Mouse (Mus musculus) megakaryocyte, embryonic 14.5 days (primary cell): Measurements from ENCODE around the gene Agpat3. TPM values are rescaled to one million over a fixed set of nuclear protein-coding genes. Genes with fewer than 3 reads are reported as not detected.

Source experiments
- H3K27me3 ChIP-seq: replicated peaks from 2 replicates; pipeline ENCODE3; 2012; ENCODE audit warnings: inconsistent platforms
- H3K36me3 ChIP-seq: replicated peaks from 2 replicates; pipeline ENCODE3; 2012; ENCODE audit warnings: low read length, inconsistent platforms, mixed read lengths
- H3K4me1 ChIP-seq: 2 replicates; pipeline ENCODE4 v1.6.1; 2012; ENCODE audit warnings: inconsistent platforms
- H3K4me3 ChIP-seq: replicated peaks from 2 replicates; pipeline ENCODE3; 2012; ENCODE audit warnings: moderate library complexity, mild to moderate bottlenecking, inconsistent platforms
- H3K9me3 ChIP-seq: 2 replicates; pipeline ENCODE4 v1.6.1; 2012; ENCODE audit warnings: inconsistent platforms
- FLI1 ChIP-seq: IDR thresholded peaks from 2 replicates; pipeline ENCODE4 v1.6.1; 2012; ENCODE audit warnings: low read length, inconsistent platforms, mixed read lengths
- GATA1 ChIP-seq: IDR thresholded peaks from 3 replicates; pipeline ENCODE4 v1.6.1; 2012; ENCODE audit warnings: mixed read lengths, low read length, inconsistent platforms, borderline replicate concordance
- polyA plus RNA-seq: library from polyadenylated mRNA; stranded (reverse); fragments of >175 nt; gene quantifications from 2 replicates; pipeline ENCODE4 v1.2.3, GENCODE M21; 2012; ENCODE audit warnings: low replicate concordance; ENCODE audit not compliant: insufficient read depth

Agpat3 gene
- polyA plus RNA-seq, 1 experiment = 205 TPM

DNA sequence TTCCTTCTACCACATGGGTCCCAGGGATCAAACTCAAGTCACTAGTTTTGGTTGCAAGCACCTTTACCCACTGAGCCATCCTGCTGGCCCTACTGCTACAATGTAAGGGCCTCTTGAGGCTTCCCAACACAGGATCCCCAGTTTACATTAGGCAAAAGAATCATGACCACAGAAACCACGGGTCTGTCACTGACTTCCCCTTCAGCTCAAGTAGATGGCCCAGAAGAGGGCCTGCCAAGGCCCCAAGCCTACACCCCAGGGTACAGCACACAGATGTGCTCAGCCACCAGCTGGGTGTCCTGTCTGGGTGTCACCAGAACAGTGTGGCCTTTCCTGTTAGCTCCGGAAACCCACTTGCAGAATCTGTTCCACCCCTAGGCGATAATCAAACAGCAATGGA lies 87.6 kb downstream of the Agpat3 start:
- Histone ChIP-seq H3K4me3 (peak overlapping the region; percentile 38), H3K9me3 (peaks cover 19% of the 10 kb centered on the region), H3K4me1 (peaks cover 69% of the 10 kb centered on the region), H3K27me3 (peaks cover 16% of the 10 kb centered on the region), H3K36me3 (peaks cover 42% of the 10 kb centered on the region)
- no peak; the same call in 2 of the 3 replicates for TF ChIP-seq GATA1
- 0 out of 2 replicates have a peak, but pooled peaks have one; percentile 28 for TF ChIP-seq FLI1

DNA sequence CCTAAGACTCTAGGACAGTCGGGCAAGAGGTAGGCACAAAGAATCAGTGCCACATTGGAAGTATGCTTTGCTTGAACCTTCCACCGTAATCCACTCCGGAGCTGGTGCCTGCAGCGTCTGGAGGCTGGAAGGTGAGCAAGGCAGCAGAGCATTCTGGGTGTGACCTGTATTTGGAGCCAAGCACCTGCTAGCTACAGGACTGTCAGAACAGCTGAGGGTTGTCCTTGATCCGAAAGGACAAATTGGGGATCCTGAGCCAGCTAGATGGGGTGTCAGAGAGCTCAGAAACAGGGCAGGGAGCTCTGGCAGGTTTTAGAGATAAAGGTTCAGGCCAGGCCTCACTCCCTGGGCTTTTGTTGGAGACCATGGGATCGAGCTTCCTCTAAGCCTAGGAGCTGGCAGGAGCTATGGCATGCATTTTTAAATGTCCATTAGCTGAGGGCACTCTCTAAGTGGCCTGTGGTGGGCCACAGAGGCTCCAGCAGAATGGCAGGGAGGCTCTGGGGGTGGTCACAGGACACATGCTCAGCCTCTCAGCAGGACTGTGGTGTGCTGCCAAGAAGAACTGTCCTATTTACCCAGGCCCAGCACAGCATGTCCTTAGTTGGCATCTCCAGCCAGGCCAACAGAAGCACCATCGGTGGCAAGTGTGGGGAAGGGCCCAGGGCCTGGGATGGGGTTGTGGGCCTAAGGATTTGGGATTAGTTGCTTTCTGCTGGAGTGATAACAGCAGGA lies 91.2 kb downstream of the Agpat3 start:
- TF ChIP-seq GATA1 = no peak
- TF ChIP-seq FLI1 = no peak
- Histone ChIP-seq H3K27me3 (peaks cover 28% of the 10 kb centered on the region), H3K36me3 (peaks cover 30% of the 10 kb centered on the region), H3K4me3 (no peak overlapping the region), H3K4me1 (peaks cover 65% of the 10 kb centered on the region), H3K9me3 (peaks cover 19% of the 10 kb centered on the region)

DNA sequence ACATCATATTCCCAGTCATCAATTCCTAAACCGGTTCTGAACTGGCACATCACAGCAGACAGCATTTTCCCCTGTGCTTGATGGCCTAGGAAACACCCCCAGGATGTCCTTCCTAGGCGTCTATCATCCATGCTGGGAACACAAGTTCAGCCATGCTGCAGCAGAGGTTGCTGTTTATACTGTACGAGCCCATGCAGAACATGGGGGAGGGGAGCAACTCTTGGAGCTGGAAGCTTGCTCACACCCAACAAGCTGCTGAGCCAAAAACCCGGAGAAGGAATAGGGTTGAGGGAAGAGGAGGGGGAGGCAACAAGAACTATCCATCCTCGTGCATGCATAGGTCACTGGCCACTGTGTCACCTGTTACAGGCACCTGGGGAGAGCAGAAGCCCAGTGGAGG lies 92.0 kb downstream of the Agpat3 start:
- peaks cover 30% of the 10 kb centered on the region for H3K36me3 ChIP-seq
- no peak overlapping the region for H3K4me3 ChIP-seq
- H3K4me1 ChIP-seq = peaks cover 65% of the 10 kb centered on the region
- TF ChIP-seq FLI1 (no peak), GATA1 (no peak)
- peaks cover 28% of the 10 kb centered on the region for H3K27me3 ChIP-seq
- H3K9me3 ChIP-seq = peaks cover 19% of the 10 kb centered on the region

DNA sequence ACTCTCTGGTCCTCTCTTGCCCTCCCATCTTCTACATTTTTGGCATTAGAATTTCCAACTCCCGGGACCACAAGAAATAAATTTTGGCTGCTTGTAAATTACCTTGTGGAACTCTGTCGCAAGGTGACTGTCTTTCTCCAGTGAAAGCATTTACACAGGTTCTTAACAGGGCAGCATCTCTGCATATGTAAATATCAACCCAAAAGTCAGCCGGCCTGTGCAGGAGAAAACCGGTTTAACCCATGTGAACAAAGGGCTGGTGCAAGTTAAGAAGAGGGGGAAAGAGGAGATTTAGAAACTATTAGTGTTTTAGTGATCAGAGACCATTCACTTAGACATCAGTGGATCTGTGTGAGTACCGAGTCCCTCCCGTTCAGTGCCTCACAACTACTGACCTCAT lies 92.6 kb downstream of the Agpat3 start:
- Histone ChIP-seq H3K9me3 (peaks cover 19% of the 10 kb centered on the region), H3K36me3 (peaks cover 34% of the 10 kb centered on the region), H3K27me3 (peaks cover 28% of the 10 kb centered on the region), H3K4me1 (peaks cover 65% of the 10 kb centered on the region), H3K4me3 (no peak overlapping the region)
- no peak for TF ChIP-seq GATA1
- TF ChIP-seq FLI1 = no peak

DNA sequence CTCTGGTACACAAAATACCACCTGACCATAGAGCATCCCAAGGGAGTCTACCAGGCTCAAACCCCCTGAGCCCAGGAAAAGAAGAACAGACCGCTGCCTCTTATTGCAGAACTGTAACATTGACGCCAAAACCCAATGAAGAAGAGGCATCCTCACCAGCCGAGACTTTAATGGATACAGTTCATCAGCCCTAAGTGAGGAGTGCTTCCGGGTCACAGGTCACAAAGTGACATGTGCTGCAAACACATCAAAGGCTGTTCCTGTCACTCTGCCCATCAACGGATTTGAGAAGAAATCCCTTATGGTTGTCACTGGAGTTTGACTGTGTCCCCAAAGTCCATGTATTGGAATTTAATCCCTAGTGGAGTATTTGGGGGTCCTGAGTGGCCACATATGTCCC lies 93.1 kb downstream of the Agpat3 start:
- no peak overlapping the region for H3K4me3 ChIP-seq
- H3K4me1 ChIP-seq = peaks cover 67% of the 10 kb centered on the region
- no peak for TF ChIP-seq FLI1
- no peak for TF ChIP-seq GATA1
- peaks cover 36% of the 10 kb centered on the region for H3K36me3 ChIP-seq
- H3K27me3 ChIP-seq = peaks cover 28% of the 10 kb centered on the region
- H3K9me3 ChIP-seq = peaks cover 19% of the 10 kb centered on the region

DNA sequence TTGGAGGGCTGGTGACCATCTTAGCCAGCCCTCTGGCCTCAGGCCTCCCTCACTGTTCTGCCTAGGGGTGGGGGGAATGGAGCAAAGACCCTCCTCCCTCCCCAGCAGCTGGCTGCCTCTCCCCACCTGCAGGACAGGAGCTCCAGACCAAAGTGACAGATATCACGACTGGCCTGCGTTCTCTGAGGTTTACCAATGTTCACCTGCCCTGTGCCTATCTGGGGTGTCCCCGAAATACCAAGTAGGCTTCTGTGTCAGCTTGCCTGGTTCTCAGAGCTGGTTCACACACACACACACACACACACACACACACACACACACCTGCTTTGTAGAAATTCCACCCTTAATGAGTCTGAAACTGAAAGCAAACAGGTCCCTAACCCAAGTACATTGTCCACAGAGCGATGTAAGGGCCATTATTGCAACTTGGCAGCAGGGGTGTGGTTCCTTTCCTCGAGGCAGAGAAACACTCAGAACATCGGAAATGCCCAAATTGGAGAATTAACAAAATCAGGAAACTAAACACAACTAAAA lies 94.1 kb downstream of the Agpat3 start:
- peaks cover 31% of the 10 kb centered on the region for H3K27me3 ChIP-seq
- H3K9me3 ChIP-seq = peaks cover 19% of the 10 kb centered on the region
- TF ChIP-seq FLI1 = no peak
- TF ChIP-seq GATA1 = no peak
- no peak overlapping the region for H3K4me3 ChIP-seq
- H3K36me3 ChIP-seq = peaks cover 41% of the 10 kb centered on the region
- peaks cover 69% of the 10 kb centered on the region for H3K4me1 ChIP-seq

DNA sequence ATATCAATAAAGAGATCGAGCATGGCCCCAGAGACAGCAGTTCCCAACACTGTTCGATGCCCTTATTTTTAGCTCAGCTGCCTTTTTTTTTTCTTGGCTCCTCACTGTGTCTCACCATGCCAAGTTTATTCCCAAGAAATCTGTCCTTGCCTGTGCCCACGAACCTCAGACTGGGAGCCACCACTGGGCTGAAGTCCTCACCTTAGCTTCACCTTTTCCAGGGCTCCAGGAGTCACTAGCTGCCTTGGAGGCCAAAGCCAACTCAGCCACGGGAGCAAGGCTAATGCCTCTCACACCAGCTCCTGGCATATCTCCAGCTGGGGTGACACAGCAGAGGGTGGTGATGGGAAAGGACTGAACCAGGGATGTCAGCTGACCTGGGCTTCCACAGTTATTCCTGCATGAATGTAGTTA lies 96.6 kb downstream of the Agpat3 start:
- no peaks in the 10 kb centered on the region for H3K9me3 ChIP-seq
- TF ChIP-seq FLI1 (no peak), GATA1 (no peak)
- peaks cover 25% of the 10 kb centered on the region for H3K36me3 ChIP-seq
- H3K4me3 ChIP-seq = peak overlapping the region; percentile 66
- peaks cover 27% of the 10 kb centered on the region for H3K27me3 ChIP-seq
- H3K4me1 ChIP-seq = peaks cover 76% of the 10 kb centered on the region

DNA sequence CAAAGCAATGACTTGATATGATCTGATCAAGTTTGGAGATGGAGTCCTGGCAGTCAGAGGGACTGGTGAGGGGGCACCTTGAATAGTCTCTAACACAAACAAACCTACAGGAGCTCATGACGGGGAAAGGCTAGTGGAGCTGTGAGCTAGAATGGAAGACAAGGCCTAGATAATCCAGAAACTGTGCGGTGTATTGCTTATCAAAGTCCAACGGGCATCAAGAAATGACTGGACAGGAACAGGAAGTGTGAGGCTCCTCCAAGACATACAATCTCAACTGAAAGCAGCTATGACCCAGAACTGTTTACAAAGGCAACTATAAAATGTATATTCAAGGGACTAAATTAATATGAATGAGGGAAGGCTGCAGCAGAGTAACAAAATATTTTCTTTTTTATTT lies 105.1 kb downstream of the Agpat3 start:
- Histone ChIP-seq H3K9me3 (no peaks in the 10 kb centered on the region), H3K36me3 (peaks cover 32% of the 10 kb centered on the region), H3K4me1 (peaks cover 85% of the 10 kb centered on the region), H3K4me3 (no peak overlapping the region), H3K27me3 (peaks cover 5% of the 10 kb centered on the region)
- TF ChIP-seq FLI1 (no peak), GATA1 (no peak)

DNA sequence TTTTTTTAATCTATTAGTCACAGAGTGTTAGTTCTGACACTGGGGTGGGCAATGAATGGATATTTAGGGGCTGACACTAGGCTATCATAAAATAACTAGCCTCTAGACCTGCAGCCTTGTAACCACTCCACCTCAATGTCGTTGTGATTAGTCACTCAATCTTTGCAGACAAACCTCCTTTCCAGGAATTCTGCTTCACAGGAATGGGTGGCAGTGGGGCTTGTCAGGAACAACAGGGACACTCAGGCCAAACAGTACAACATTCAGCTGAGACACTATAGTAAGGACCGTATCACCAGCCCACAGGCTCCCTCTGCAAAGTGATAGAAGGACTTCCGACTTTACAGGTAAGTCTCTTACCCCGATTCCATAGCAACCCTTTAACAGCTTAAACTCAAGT lies 105.6 kb downstream of the Agpat3 start:
- H3K36me3 ChIP-seq = peaks cover 32% of the 10 kb centered on the region
- peaks cover 85% of the 10 kb centered on the region for H3K4me1 ChIP-seq
- peaks cover 4% of the 10 kb centered on the region for H3K27me3 ChIP-seq
- no peak for TF ChIP-seq FLI1
- no peak for TF ChIP-seq GATA1
- H3K9me3 ChIP-seq = no peaks in the 10 kb centered on the region
- no peak overlapping the region for H3K4me3 ChIP-seq

DNA sequence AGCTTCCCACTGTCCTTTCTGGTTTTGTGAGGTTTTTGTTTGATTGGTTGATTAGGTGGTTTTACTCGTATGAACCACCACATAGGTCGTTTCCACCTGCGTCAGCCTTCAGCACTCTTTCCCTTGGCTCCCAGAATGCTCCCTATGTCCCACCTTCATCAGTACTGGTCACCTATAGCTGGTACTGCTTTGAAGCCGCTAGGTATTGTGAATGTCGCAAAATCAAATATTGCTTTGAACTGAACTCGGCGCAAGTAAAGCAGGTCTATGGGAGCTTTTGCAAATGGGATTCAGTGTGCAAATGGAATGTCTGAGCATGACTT lies 107.1 kb downstream of the Agpat3 start:
- no peaks in the 10 kb centered on the region for H3K9me3 ChIP-seq
- H3K36me3 ChIP-seq = peaks cover 38% of the 10 kb centered on the region
- H3K4me1 ChIP-seq = peaks cover 87% of the 10 kb centered on the region
- TF ChIP-seq FLI1 (no peak), GATA1 (no peak)
- peak overlapping the region; percentile 97 for H3K4me3 ChIP-seq
- H3K27me3 ChIP-seq = no peaks in the 10 kb centered on the region
